Mouse (Mus musculus) MEL (cell line): ENCODE data around the gene Gls.

ENCODE experiments used
- CHD2 ChIP-seq: IDR thresholded peaks from 2 replicates; pipeline ENCODE4 v1.6.1; 2011; ENCODE audit warnings: low read length, improper control_type of control experiment
- CTCF ChIP-seq, 3 experiments: IDR thresholded peaks in 2 of 3; conservative IDR thresholded peaks in 1 of 3; 2 replicates each; pipeline ENCODE4 v1.5.1; 2011 to 2012; ENCODE audit warnings: low read length in 3 of 3, low read depth in 2 of 3, mild to moderate bottlenecking in 2 of 3, improper control_type of control experiment in 1 of 3, inconsistent platforms in 1 of 3, mixed read lengths in 1 of 3, moderate library complexity in 1 of 3; ENCODE audit not compliant: control insufficient read depth in 1 of 3, insufficient read depth in 1 of 3, poor library complexity in 1 of 3, severe bottlenecking in 1 of 3
- EP300 ChIP-seq, 2 experiments: IDR thresholded peaks; 2 replicates each; pipeline ENCODE4 v1.6.1; 2011; ENCODE audit warnings: improper control_type of control experiment in 2 of 2, low read length in 2 of 2, low read depth in 1 of 2, mild to moderate bottlenecking in 1 of 2
- GATA1 ChIP-seq: IDR thresholded peaks from 2 replicates; pipeline ENCODE4 v1.6.1; 2011; ENCODE audit warnings: low read depth, low read length, improper control_type of control experiment
- MXI1 ChIP-seq: IDR thresholded peaks from 2 replicates; pipeline ENCODE4 v1.6.1; 2011; ENCODE audit warnings: mild to moderate bottlenecking, low read depth, low read length, improper control_type of control experiment
- POLR2A ChIP-seq, 2 experiments: IDR thresholded peaks; 2 replicates each; pipeline ENCODE4 v1.6.1; 2011 to 2012; ENCODE audit warnings: low read length in 2 of 2, mild to moderate bottlenecking in 2 of 2, control low read depth in 1 of 2, improper control_type of control experiment in 1 of 2, low read depth in 1 of 2, moderate library complexity in 1 of 2; ENCODE audit not compliant: control insufficient read depth in 1 of 2, insufficient read depth in 1 of 2, poor library complexity in 1 of 2
- RCOR1 ChIP-seq: IDR thresholded peaks from 2 replicates; pipeline ENCODE4 v1.6.1; 2012; ENCODE audit warnings: low read depth, mild to moderate bottlenecking, inconsistent platforms, low read length, improper control_type of control experiment
- TAL1 ChIP-seq: IDR thresholded peaks from 2 replicates; pipeline ENCODE4 v1.6.1; 2012; ENCODE audit warnings: mild to moderate bottlenecking, inconsistent platforms, low read length, moderate library complexity, mixed read lengths
- USF1 ChIP-seq: IDR thresholded peaks from 2 replicates; pipeline ENCODE4 v1.6.1; 2014; ENCODE audit warnings: low read depth, mild to moderate bottlenecking, inconsistent platforms, low read length, improper control_type of control experiment, moderate library complexity
- ZC3H11A ChIP-seq: IDR thresholded peaks from 2 replicates; pipeline ENCODE4 v1.6.1; 2012; ENCODE audit warnings: low read depth, mild to moderate bottlenecking, inconsistent platforms, low read length, improper control_type of control experiment

- TF ChIP-seq CTCF (IDR thresholded peaks at IDR 0.05 in 2 of 3, conservative IDR thresholded peaks at IDR 0.05 in 1 of 3; ENCODE audit: control insufficient read depth in 1 of 3, insufficient read depth in 1 of 3, low read depth in 2 of 3, low read length in 3 of 3, poor library complexity in 1 of 3, severe bottlenecking in 1 of 3) (no peak), MXI1 (no peak), ZC3H11A (no peak), EP300 (IDR thresholded peaks at IDR 0.05; ENCODE audit: low read depth in 1 of 2, low read length in 2 of 2) (no peak), POLR2A (IDR thresholded peaks at IDR 0.05; ENCODE audit: control insufficient read depth in 1 of 2, insufficient read depth in 1 of 2, low read depth in 1 of 2, low read length in 2 of 2, poor library complexity in 1 of 2) (no peak), USF1 (no peak), TAL1 (no peak), RCOR1 (no peak), CHD2 (no peak), GATA1 (no peak)
These were observed 80.7 kb downstream of the Gls start for GRCm38 (mm10) chr1:52152369-52152768.
